Mouse (Mus musculus) ES-E14 (cell line): ENCODE measurements at regions not wholly inside any gene's neighbourhood (a gene's known extent, or its start where the extent isn't known, plus 50 kb on each side); places are given as distances from the start of the nearest gene placed in this dataset.

Experiments
- DNase-seq: peaks from one replicate; pipeline ENCODE4 v3.0.0-alpha.2; 2013; ENCODE audit warnings: low read depth, low spot score
- H3K27ac ChIP-seq: 2 replicates; pipeline ENCODE4 v1.5.1; 2012; ENCODE audit warnings: low read depth, mild to moderate bottlenecking, low read length, moderate library complexity, mixed read lengths; ENCODE audit not compliant: poor library complexity, insufficient read depth, severe bottlenecking
- H3K36me3 ChIP-seq: 2 replicates; pipeline ENCODE4 v1.6.1; 2012; ENCODE audit warnings: mild to moderate bottlenecking, low read length, moderate library complexity, mixed read lengths; ENCODE audit not compliant: control insufficient read depth, poor library complexity, insufficient read depth, severe bottlenecking
- H3K4me1 ChIP-seq, 2 experiments: fragments of 150-350 bp in 1 of 2; sonication (generic) in 1 of 2; 2 replicates each; pipeline ENCODE4 v1.6.1; 2012; ENCODE audit warnings: low read length in 2 of 2, mild to moderate bottlenecking in 1 of 2, mixed read lengths in 1 of 2; ENCODE audit not compliant: control insufficient read depth in 2 of 2, insufficient read depth in 2 of 2, poor library complexity in 1 of 2
- H3K4me3 ChIP-seq, 2 experiments: fragments of 150-350 bp in 1 of 2; sonication (generic) in 1 of 2; 2 replicates each; pipeline ENCODE4 v1.5.1; 2012; ENCODE audit warnings: low read length in 2 of 2, low read depth in 1 of 2, mild to moderate bottlenecking in 1 of 2, mixed read lengths in 1 of 2; ENCODE audit not compliant: insufficient read depth in 1 of 2, poor library complexity in 1 of 2, severe bottlenecking in 1 of 2
- H3K9ac ChIP-seq: 2 replicates; pipeline ENCODE4 v1.6.1; 2012; ENCODE audit warnings: low read depth, mild to moderate bottlenecking, low read length, mixed read lengths; ENCODE audit not compliant: poor library complexity, insufficient read depth, severe bottlenecking
- H3K9me3 ChIP-seq: fragments of 150-350 bp; sonication (generic); 2 replicates; pipeline ENCODE4 v1.6.1; 2012; ENCODE audit warnings: low read depth, mild to moderate bottlenecking, low read length; ENCODE audit not compliant: control insufficient read depth, insufficient read depth
- CHD2 ChIP-seq: IDR thresholded peaks from 2 replicates; pipeline ENCODE4 v1.6.1; 2014; ENCODE audit warnings: mild to moderate bottlenecking, low read depth, low read length, inconsistent platforms
- HCFC1 ChIP-seq: IDR thresholded peaks from 2 replicates; pipeline ENCODE4 v1.6.1; 2012; ENCODE audit warnings: low read length, inconsistent platforms, borderline replicate concordance; ENCODE audit not compliant: insufficient read depth
- MAFK ChIP-seq: IDR thresholded peaks from 2 replicates; pipeline ENCODE4 v1.6.1; 2014; ENCODE audit warnings: mild to moderate bottlenecking, low read depth, low read length, inconsistent platforms; ENCODE audit not compliant: insufficient read depth
- ZC3H11A ChIP-seq: IDR thresholded peaks from 2 replicates; pipeline ENCODE4 v1.6.1; 2012; ENCODE audit warnings: low read depth, mild to moderate bottlenecking, inconsistent platforms, low read length, borderline replicate concordance
- ZNF384 ChIP-seq: IDR thresholded peaks from 2 replicates; pipeline ENCODE4 v1.6.1; 2012; ENCODE audit warnings: low read depth, low read length, inconsistent platforms
- in situ Hi-C, 2 experiments: fragments of 600-800 bp; cut with MboI; formaldehyde crosslinking; loops; one replicate each; pipeline ENCODE4 v1.15.1; 2025; ENCODE audit warnings: low sequenced_read_pairs in 2 of 2, inconsistent platforms in 1 of 2; ENCODE audit not compliant: unreplicated experiment in 2 of 2

DNA sequence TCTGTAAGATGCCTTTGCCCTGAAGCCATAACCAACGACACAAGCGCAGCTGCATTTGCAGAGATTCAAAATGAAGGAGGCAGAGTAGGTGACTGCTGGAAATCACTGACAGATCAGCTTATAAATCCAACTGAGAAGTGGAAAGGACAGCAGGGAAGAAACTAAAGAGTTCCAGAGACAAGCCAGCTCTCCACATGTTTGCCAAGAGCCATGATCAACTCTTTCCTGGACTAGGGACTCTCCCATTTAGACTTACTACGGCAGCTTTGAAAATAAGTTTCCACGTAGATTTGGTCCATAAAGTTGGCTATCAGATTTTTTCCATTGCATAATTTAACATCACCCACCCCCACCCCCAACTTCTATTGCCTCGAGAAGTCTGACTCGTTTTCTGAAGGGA is 269.7 kb downstream of the Ndfip2 start:
- no peak overlapping the region for H3K4me3 ChIP-seq
- H3K36me3 ChIP-seq: no peaks in the 10 kb centered on the region
- TF ChIP-seq ZNF384: no peak
- no peak for TF ChIP-seq ZC3H11A
- TF ChIP-seq HCFC1: no peak
- no peak for TF ChIP-seq MAFK
- TF ChIP-seq CHD2: no peak
- no peak for DNase-seq
- no peaks in the 10 kb centered on the region for H3K9me3 ChIP-seq
- H3K4me1 ChIP-seq: no peaks in the 10 kb centered on the region
- no peak overlapping the region for H3K9ac ChIP-seq
- in situ Hi-C loops: no loop called here
- no peak overlapping the region for H3K27ac ChIP-seq

DNA sequence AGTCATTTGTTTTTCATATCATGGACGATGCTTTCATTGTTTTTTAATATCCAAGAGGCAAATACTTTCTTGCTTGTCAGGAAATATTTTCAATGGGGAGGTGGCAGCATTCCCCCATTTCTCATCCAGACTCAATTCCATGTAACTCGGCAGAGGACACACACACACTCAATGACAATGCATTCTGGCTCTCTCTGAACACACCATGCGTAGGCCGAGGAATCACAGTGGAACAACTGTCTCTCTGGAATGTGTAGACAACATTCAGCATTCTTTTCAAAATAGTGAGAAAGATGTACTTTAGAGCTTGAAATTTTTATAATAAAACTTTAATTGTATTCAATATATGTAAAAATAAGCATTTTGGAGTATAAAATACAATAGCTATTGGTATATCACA is 265.5 kb downstream of the Ndfip2 start:
- in situ Hi-C loops: no loop called here
- H3K4me3 ChIP-seq: no peak overlapping the region
- no peak overlapping the region for H3K9ac ChIP-seq
- TF ChIP-seq CHD2 (no peak), ZNF384 (no peak), ZC3H11A (no peak), MAFK (no peak), HCFC1 (no peak)
- H3K4me1 ChIP-seq: no peaks in the 10 kb centered on the region
- H3K27ac ChIP-seq: no peak overlapping the region
- no peak for DNase-seq
- H3K36me3 ChIP-seq: no peaks in the 10 kb centered on the region
- no peaks in the 10 kb centered on the region for H3K9me3 ChIP-seq

DNA sequence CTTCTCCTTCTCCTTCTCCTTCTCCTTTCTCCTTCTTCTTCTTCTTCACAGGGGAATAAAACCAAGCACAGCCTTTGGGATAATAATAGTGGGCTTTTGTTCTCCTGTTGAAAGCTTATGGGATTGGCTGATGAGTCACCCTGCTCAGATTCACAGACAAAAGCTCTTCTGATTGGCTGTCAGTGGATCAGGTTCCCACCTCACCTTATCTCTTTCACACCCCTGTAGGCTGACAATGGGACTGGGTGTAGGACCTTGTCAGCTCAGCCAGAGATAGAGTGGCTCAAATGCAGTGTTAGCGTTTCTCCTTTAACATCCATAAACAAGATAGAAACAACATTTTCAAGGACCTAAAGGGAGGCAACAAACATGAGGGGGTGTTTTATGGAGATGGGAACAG is 263.9 kb downstream of the Ndfip2 start:
- H3K4me3 ChIP-seq: no peak overlapping the region
- in situ Hi-C loops: no loop called here
- no peak for DNase-seq

GRCm38 (mm10) chr14:105518706-105519105 is 260.3 kb downstream of the Ndfip2 start:
- in situ Hi-C loops: no loop called here
- Histone ChIP-seq H3K36me3 (no peaks in the 10 kb centered on the region), H3K4me3 (no peak overlapping the region), H3K4me1 (no peaks in the 10 kb centered on the region), H3K9ac (no peak overlapping the region), H3K9me3 (no peaks in the 10 kb centered on the region), H3K27ac (no peak overlapping the region)
- TF ChIP-seq MAFK: no peak
- no peak for DNase-seq

More for the DNA sequence above, 263.9 kb downstream of the Ndfip2 start:
- Histone ChIP-seq H3K9me3 (no peaks in the 10 kb centered on the region), H3K36me3 (no peaks in the 10 kb centered on the region), H3K4me1 (no peaks in the 10 kb centered on the region), H3K27ac (no peak overlapping the region), H3K9ac (no peak overlapping the region)
- TF ChIP-seq CHD2 (no peak), MAFK (no peak), ZNF384 (no peak), HCFC1 (no peak), ZC3H11A (no peak)

DNA sequence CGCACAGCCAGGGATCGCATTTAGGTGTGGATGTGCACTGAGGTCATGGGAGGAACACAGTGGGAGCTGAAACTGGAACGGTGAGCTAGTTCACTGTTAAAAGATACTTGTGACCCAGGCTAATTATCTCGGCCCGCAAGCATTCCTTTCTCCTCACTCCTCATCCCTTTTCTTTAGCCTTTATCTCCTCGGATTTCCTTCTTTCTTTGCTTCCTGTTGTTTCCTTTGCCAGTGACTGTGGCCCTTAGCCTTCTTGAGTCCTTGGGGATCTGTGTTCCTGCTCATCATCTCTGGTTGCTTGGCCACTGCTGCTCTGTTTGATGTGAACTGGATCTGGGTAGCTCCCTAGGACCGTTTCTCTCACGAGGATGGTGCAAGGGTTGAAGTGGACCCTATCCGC is 256.0 kb downstream of the Ndfip2 start:
- no peaks in the 10 kb centered on the region for H3K9me3 ChIP-seq
- in situ Hi-C loops: no loop called here
- no peaks in the 10 kb centered on the region for H3K4me1 ChIP-seq
- no peak overlapping the region for H3K9ac ChIP-seq
- no peak for DNase-seq
- no peak overlapping the region for H3K4me3 ChIP-seq
- TF ChIP-seq MAFK: no peak
- no peak for TF ChIP-seq HCFC1
- no peak for TF ChIP-seq CHD2
- no peak for TF ChIP-seq ZNF384
- TF ChIP-seq ZC3H11A: no peak
- H3K27ac ChIP-seq: no peak overlapping the region
- H3K36me3 ChIP-seq: no peaks in the 10 kb centered on the region
